Mouse (Mus musculus) embryonic fibroblast, embryonic 13.5 days (primary cell): ENCODE data around the gene Pgk1.

ENCODE experiments used
- CTCF ChIP-seq: IDR thresholded peaks from 2 replicates; pipeline ENCODE4 v1.5.1; 2011; ENCODE audit warnings: mild to moderate bottlenecking, control low read depth, low read length, moderate library complexity, borderline replicate concordance; ENCODE audit not compliant: insufficient read depth
- POLR2A ChIP-seq: IDR thresholded peaks from 2 replicates; pipeline ENCODE4 v1.6.1; 2011; ENCODE audit warnings: low read depth, mild to moderate bottlenecking, control low read depth, low read length, moderate library complexity

DNA sequence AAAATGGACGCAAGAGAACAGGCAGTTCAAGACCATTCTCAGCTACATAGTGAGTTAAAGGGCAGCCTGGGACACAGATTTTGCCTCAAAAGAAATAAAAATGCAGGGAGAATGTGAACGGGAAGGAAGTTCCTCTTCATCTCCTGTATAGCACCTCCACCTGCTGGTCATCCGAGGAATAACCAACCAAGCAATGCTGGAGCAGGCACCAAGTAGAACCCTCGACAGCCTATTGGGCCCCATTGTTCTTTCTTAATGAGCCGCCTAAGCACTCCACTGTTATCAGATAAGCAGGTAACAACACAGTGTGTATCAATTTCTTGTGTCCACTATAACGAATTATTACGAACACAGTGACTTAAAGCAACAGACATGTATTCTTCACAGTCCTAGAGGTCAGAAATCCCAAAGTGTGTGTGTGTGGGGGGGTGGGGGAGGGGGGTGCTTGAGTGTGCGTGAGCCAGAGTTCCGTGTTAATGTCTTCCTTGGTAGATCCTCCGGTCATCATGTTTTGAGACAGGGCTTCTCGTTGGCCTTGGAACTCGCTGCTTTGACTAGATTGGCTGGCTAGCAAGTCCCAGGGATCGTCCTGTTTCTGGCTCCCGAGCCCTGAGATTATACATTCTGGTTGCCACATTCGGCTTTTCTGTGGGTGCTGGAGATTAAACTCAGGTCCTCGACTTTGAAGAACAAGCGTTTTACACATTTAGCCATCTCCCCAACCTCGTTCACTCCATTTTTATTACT is 15.6 kb upstream of the Pgk1 start:
- TF ChIP-seq CTCF (no peak), POLR2A (no peak)
